Mouse (Mus musculus): ENCODE data around the gene Plaur.
"Not testable (repeated sequence)": the region's sequence is repeated elsewhere in the genome, so short reads cannot be mapped to it uniquely, and the experiment has no call there.

Gene Plaur

DNA sequence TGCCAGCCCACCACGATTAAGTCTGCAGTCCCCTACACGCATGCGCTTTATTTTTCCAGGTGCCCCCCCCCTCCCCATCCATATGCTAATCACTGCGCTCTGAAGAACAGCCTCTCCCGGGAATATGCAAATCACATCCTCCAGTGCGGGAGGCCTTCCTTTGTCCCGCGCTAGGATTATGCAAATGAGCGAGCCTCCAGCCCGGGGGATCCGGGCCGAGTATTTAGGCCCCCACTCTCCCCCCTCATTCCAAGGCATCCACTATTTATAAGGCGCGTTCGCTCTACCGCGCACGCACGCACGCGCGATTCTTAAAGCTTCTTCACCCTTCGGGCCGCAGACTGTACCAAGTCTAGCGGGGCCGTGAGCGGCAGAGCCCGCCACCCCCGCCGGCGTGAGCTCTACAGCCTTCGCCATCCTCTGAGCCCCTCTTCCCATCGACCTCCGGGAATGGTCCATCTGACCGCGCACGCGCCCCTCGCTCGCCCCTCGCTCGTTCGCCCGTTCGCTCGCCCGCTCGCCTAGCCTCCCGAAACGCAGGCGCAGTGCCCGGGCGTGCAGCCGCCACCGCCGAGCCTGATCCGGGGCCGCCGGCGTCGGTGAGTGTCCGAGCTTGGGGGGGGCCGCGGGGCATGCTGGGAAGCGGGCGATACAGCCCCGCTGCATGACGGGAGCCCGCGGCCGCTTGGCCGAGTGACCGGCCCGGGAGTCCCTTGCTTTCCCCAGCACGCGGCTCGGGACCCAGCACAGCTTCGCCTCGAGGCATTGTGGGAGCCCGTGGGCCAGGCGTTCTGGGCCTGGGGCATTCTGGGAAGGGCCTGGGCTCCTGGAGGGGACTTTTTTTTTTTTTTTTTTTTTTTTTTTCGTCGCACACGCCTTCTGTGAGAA is 44.8 kb downstream of the Plaur start, which contains the start of gene Zfp428:
Zfp428 (plus strand) TSS at position 169 of the 888 bp plus-strand sequence.
- DNase-seq (ENCODE audit: low read depth, low spot score) = peak; percentile 78

DNA sequence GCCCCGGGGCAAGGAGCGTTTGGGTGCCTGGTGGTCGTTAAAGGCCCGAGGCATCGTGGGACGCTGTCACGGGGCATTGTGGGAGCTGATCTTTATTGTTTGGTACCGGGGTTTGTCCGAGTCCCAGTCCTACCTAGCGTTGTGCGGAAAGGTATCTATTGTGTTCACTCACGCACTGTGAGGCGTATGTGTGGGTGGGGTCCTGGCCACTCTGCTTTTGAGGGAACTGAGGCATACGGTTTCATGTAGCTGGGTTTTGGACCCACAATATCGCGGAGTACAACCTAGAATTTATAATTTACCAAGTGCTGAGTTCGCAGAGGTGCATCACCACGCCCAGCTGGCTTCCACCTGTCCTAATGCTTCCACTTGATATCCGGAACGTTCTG is 45.4 kb downstream of the Plaur start:
- DNase-seq (ENCODE audit: low read depth, low spot score) = no peak

DNA sequence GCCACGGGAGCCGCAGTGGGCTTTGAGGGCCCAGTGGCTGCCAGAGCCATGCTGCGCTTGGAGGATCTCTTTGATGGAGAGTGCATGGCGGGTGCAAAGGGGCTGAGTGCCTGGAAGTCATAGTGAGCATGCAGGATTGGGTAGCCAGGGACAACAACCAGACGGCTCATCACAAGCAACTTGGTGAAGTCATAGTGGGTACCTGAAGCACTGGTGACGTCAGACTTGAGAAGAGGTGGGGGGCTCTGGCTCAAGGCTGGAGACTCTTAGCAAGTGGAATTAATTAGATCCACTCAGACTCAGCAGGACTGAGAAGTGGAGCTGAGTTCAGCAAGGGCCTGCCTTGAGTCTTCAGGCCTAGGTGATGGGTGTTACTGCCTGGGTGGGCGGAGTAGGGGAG is 50.1 kb downstream of the Plaur start, which contains the start of gene AC161166.1:
AC161166.1 (minus strand) TSS at position 101 of the 400 bp plus-strand sequence.
- no peak for DNase-seq (ENCODE audit: low read depth, low spot score)

DNA sequence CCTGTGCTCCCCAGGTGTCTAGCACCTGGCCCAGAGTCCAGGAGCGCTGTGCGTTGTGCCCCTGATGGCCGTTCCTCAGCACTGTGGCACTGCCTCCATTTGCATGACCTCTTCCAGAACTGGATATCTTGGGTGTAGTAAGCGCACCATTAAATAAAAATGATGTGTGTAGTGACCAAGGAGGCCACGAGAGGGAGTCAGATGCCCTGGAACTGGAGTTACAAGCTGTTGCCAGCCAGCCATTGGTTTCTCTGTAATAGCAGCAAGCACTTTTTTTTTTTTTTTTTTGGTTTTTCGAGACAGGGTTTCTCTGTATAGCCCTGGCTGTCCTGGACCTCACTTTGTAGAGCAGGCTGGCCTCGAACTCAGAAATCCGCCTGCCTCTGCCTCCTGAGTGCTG is 54.0 kb downstream of the Plaur start:
- DNase-seq (ENCODE audit: low read depth, low spot score) = not testable (repeated sequence)

DNA sequence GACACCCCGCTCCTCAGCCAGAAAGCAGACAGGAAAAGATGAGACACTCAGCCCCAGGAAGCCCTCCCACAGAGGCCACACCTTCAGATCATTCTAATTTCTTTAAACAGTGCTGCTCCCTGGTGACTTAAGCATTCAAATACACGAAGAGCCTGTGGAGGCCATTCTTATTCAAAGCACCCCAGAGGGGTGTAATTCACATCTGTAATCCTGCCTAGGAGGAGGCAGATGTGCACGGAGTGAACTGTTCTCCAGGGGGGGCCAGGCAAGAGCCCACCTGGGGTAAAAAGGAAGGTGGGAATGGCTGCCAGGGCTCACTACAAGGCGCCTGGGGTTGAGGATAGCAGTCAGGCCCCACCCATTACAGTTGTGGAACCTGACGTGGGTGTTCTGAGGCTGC is 54.8 kb downstream of the Plaur start:
- DNase-seq (ENCODE audit: low read depth, low spot score) = no peak

DNA sequence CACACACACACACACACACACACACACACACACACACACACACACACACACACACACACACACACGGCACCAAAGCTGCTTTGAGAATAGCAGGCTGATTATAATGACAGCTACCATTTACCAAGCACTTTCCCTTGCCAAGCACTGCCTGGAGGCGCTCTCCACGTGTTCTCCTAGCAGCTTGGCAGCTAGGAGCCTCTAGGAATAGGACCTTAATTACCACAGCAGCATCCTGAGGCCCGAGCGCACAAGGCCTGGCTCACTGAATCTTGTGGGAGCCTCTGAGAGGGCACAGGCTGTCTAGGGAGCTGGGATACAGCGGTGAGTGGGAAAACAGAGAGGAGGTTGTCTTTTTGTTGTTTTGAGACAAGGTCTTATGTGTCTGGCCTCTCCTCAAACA is 55.4 kb downstream of the Plaur start:
- no peak for DNase-seq (ENCODE audit: low read depth, low spot score)

DNA sequence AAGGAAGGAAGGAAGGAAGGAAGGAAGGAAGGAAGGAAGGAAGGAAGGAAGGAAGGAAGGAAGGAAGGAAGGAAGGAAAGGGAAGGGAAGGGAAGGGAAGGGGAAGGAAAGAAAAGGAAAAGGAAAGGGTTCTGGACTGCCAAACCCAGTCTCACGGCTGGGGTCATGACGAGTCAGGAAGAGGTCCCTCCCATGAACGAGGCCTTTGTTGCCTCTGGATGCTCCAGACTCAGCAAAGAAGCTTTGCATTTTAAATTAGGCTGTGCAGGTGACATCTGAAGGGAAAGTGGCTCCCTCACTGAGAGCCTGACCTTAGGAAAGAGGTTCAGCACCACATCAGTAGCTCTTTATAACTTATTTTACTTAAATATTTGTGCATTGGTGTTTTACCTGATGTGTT is 56.8 kb downstream of the Plaur start:
- DNase-seq (ENCODE audit: low read depth, low spot score) = no peak

DNA sequence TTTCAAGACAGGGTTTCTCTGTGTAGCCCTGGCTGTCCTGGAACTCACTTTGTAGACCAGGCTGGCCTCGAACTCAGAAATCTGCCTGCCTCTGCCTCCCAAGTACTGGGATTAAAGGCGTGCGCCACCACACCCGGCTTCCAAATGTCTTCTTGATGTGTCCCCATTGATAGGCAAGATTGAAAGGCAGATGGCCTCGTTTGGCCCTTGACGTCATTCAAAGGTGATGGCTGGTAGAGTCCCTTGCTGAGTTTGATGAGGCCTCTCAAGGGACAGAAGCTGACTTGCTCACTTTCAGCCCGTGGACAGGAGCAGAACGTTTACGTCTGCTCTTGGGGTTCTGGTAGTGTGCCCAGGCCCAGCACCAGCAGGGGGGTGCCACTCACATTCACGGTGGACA is 57.8 kb downstream of the Plaur start:
- not testable (repeated sequence) for DNase-seq (ENCODE audit: low read depth, low spot score)

DNA sequence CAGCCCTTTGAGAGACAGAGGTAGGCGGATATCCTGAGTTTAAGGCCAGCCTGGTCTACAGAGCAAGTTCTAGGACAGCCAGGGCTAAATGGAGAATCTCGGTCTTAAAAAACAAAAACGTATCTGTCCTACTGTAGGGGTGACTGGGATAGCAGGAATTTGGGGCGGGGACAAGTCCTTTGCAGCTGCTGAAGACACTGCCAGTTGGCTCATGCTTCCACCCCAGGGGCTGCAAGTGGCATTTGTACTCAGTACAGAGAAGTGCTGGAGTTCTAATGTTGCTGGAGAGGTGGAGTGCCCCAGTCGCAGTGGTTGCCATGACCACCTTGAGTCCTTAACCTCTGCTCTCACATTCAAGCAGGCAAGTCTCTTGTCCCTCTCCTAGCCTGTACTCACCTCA is 60.5 kb downstream of the Plaur start:
- no peak for DNase-seq (ENCODE audit: low read depth, low spot score)

DNA sequence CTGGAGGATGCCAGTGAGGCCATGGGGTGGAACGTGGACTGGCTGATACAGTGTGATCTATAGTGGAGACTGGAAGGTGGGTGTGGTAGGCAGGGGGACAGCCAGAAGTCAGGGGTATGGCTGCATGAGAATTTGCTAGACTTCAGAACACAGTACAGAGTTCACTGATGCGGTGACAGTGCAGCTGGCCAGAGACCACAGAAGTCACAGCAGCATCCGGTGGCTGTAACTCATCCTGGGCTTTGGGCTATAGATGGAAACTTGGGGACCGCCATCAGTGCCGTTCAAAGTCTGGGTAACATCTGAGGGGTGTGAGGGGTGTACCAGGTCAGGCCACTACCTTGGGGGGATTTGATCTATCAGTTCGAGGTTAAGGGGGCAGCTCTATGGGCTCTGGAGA is 61.4 kb downstream of the Plaur start:
- no peak for DNase-seq (ENCODE audit: low read depth, low spot score)

DNA sequence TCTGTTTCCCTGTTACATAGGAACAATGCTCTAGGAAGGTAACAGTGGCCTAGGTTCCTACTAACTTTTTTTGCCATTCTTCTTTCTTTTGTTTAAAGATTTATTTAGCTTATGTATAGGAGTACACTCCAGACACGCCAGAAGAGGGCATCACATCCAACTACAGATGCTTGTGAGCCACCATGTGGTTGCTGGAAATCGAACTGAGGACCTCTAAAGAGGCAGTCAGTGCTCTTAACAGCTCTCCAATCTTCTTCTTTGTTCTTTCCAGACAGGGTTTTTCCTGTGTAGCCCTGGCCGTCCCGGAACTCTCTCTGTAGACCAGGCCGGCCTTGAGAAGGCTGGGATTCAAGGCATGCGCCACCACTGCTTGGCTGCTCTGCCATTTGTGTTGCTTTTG is 62.7 kb downstream of the Plaur start:
- DNase-seq (ENCODE audit: low read depth, low spot score) = no peak

All from embryo, embryonic 11.5 days (tissue).